Comparison of ENCODE assay signal across 8 mouse cellular contexts in genomic region chr12:24572421-24573274, GRCm38 (mm10). TPM values are rescaled to one million over a fixed set of nuclear protein-coding genes. Genes with fewer than 3 reads are reported as not detected.
A peak's percentile ranks its signal among the peaks of the same experiment; 100 is the strongest.
DNase-seq lines count a peak whose midpoint lies in the region; ATAC-seq lines count a peak whose summit lies in the region.

No protein-coding gene starts in this region.

- peaks cover 12% of the 10 kb centered on the region for H3K4me1 ChIP-seq in heart, embryonic 11.5 days (ENCODE audit: control insufficient read depth, insufficient read depth, low read length)
- no peaks in the 10 kb centered on the region for H3K4me1 ChIP-seq in embryonic facial prominence, embryonic 14.5 days (ENCODE audit: control insufficient read depth, insufficient read depth, low read length)
- peaks cover 19% of the 10 kb centered on the region for H3K4me1 ChIP-seq in limb, embryonic 10.5 days
- H3K4me1 ChIP-seq in neural tube, embryonic 14.5 days (ENCODE audit: control insufficient read depth, insufficient read depth, low read length) = no peaks in the 10 kb centered on the region

- H3K9ac ChIP-seq in heart, embryonic 11.5 days (ENCODE audit: low read depth, low read length) = peak overlapping the region; percentile 76
- H3K9ac ChIP-seq in embryonic facial prominence, embryonic 14.5 days (ENCODE audit: low read depth, low read length) = peak overlapping the region; percentile 60
- peak overlapping the region; percentile 53; the same call in 1 of the 2 replicates for H3K9ac ChIP-seq in neural tube, embryonic 14.5 days (replicated peaks; ENCODE audit: low read depth, low read length)

- H3K27me3 ChIP-seq in heart, embryonic 11.5 days (ENCODE audit: control insufficient read depth, insufficient read depth, low read length) = no peaks in the 10 kb centered on the region
- peaks cover 22% of the 10 kb centered on the region for H3K27me3 ChIP-seq in embryonic facial prominence, embryonic 14.5 days (replicated peaks; ENCODE audit: control insufficient read depth, insufficient read depth, low read length)
- peaks cover 55% of the 10 kb centered on the region for H3K27me3 ChIP-seq in limb, embryonic 10.5 days (ENCODE audit: low read depth, poor library complexity, severe bottlenecking)
- peaks cover 11% of the 10 kb centered on the region; the same call in 1 of the 2 replicates for H3K27me3 ChIP-seq in neural tube, embryonic 14.5 days (ENCODE audit: control insufficient read depth, insufficient read depth, low read length)

- H3K9me3 ChIP-seq in heart, embryonic 11.5 days (replicated peaks; ENCODE audit: control insufficient read depth, low read length) = no peaks in the 10 kb centered on the region
- no peaks in the 10 kb centered on the region for H3K9me3 ChIP-seq in embryonic facial prominence, embryonic 14.5 days (ENCODE audit: control insufficient read depth, low read length)
- no peaks in the 10 kb centered on the region for H3K9me3 ChIP-seq in limb, embryonic 10.5 days (replicated peaks)
- no peaks in the 10 kb centered on the region for H3K9me3 ChIP-seq in neural tube, embryonic 14.5 days (ENCODE audit: control insufficient read depth, low read length)

- no peak for DNase-seq in heart, postnatal 10 days
- DNase-seq in embryonic facial prominence, embryonic 14.5 days (ENCODE audit: low spot score) = no peak
- no peak for DNase-seq in limb, embryonic 10.5 days (ENCODE audit: low spot score)
- no peak for DNase-seq in right cerebral cortex, postnatal 25 days
- DNase-seq in ovary, postnatal 10 days (ENCODE audit: low spot score) = no peak

- peak; percentile 66 for ATAC-seq in heart, embryonic 11.5 days (replicated peaks; ENCODE audit: insufficient number of reproducible peaks, low FRiP score, low TSS enrichment)
- peak; percentile 18 for ATAC-seq in CD4-positive, CD25-positive, alpha-beta regulatory T cell, adult 4 months
- peak; percentile 32 for ATAC-seq in embryonic facial prominence, embryonic 14.5 days (ENCODE audit: low read depth)
- peak; percentile 67 for ATAC-seq in neural tube, embryonic 14.5 days (ENCODE audit: low read depth)

- H3K36me3 ChIP-seq in heart, embryonic 11.5 days (ENCODE audit: control insufficient read depth, insufficient read depth, low read length) = peaks cover 2% of the 10 kb centered on the region; the same call in 1 of the 2 replicates
- no peaks in the 10 kb centered on the region for H3K36me3 ChIP-seq in embryonic facial prominence, embryonic 14.5 days (ENCODE audit: control insufficient read depth, insufficient read depth, low read length)
- no peaks in the 10 kb centered on the region for H3K36me3 ChIP-seq in limb, embryonic 10.5 days
- H3K36me3 ChIP-seq in neural tube, embryonic 14.5 days (ENCODE audit: control insufficient read depth, insufficient read depth, low read length) = no peaks in the 10 kb centered on the region

- peak overlapping the region; percentile 84 for H3K4me2 ChIP-seq in heart, embryonic 11.5 days
- peak overlapping the region; percentile 87 for H3K4me2 ChIP-seq in embryonic facial prominence, embryonic 14.5 days (ENCODE audit: low read depth, low read length)
- H3K4me2 ChIP-seq in neural tube, embryonic 14.5 days (ENCODE audit: low read depth, low read length) = peak overlapping the region; percentile 73

- 4% methylated on average over 42 of the region's 48 CpGs for WGBS in heart, embryonic 11.5 days (ENCODE audit: insufficient replicate concordance)
- 8% methylated on average over 27 of the region's 48 CpGs for WGBS in embryonic facial prominence, embryonic 14.5 days
- 8% methylated on average over 41 of the region's 48 CpGs for WGBS in limb, embryonic 10.5 days
- WGBS in neural tube, embryonic 14.5 days = 5% methylated on average over 44 of the region's 48 CpGs

- H3K4me3 ChIP-seq in heart, embryonic 11.5 days (ENCODE audit: low read depth, low read length) = peak overlapping the region; percentile 82
- H3K4me3 ChIP-seq in embryonic facial prominence, embryonic 14.5 days (ENCODE audit: low read depth, low read length) = peak overlapping the region; percentile 65
- peak overlapping the region; percentile 69 for H3K4me3 ChIP-seq in limb, embryonic 10.5 days
- H3K4me3 ChIP-seq in neural tube, embryonic 14.5 days (ENCODE audit: low read depth, low read length) = peak overlapping the region; percentile 67

- peak overlapping the region; percentile 38 for H3K27ac ChIP-seq in heart, embryonic 11.5 days (ENCODE audit: low read depth, low read length)
- no peak overlapping the region for H3K27ac ChIP-seq in embryonic facial prominence, embryonic 14.5 days (replicated peaks; ENCODE audit: low read depth, low read length)
- H3K27ac ChIP-seq in limb, embryonic 10.5 days = peak overlapping the region; percentile 50
- no peak overlapping the region for H3K27ac ChIP-seq in neural tube, embryonic 14.5 days (ENCODE audit: low read depth, low read length)

- intact Hi-C loops in heart, postnatal 10 days (cut with DNase I) = loop anchor here (5.0 kb wide), 1 partner anchor 75 kb away; the partner anchor contains the start of gene Taf1b

RNA-seq across cellular contexts. Expression of gene Grhl1, which starts 0.6 kb away (rescaled TPM):
- polyA plus RNA-seq in heart, embryonic 11.5 days (2014; fragmentation: Nextera tagmentation; extraction: Ambion mirVana) = 3.3 and 4.9 TPM in 2 replicates
- total RNA-seq in heart, postnatal 10 days (2021) = under 1 TPM; 0.22 to 0.65 TPM
- 1 to 10 TPM; 2.9 to 3.1 TPM for polyA plus RNA-seq in CD4-positive, CD25-positive, alpha-beta regulatory T cell, adult 4 months (2017; shearing (Covaris generic))
- polyA plus RNA-seq in embryonic facial prominence, embryonic 14.5 days (2014; fragmentation: Nextera tagmentation; extraction: Ambion mirVana) = 11.5 and 12.0 TPM in 2 replicates
- 0.55 and 0.71 TPM in 2 replicates for polyA plus RNA-seq in limb, embryonic 10.5 days (2016; fragmentation: Nextera tagmentation; extraction: Ambion mirVana)
- polyA plus RNA-seq in neural tube, embryonic 14.5 days (2014; fragmentation: Nextera tagmentation; extraction: Ambion mirVana) = 0.30 and 0.48 TPM in 2 replicates

Comparison
In these comparisons a context has a peak if more than half of its experiments do, and no peak if none do; other contexts are left out.
1. H3K27ac ChIP-seq: peak in heart, embryonic 11.5 days (single experiment) and limb, embryonic 10.5 days (single experiment); none in embryonic facial prominence, embryonic 14.5 days (single experiment) and neural tube, embryonic 14.5 days (single experiment).
2. Peak in every context shown above with its lines, with median percentiles within 50 percentile points of each other: ATAC-seq, H3K4me2 ChIP-seq, H3K4me3 ChIP-seq and H3K9ac ChIP-seq.